Mouse (Mus musculus): Measurements from ENCODE around the gene Zfhx3. TPM values are rescaled to one million over a fixed set of nuclear protein-coding genes. Genes with fewer than 3 reads are reported as not detected.

Zfhx3 gene
- total RNA-seq, 2 experiments from 2014 or later: 0.38 to 0.43 TPM

DNA sequence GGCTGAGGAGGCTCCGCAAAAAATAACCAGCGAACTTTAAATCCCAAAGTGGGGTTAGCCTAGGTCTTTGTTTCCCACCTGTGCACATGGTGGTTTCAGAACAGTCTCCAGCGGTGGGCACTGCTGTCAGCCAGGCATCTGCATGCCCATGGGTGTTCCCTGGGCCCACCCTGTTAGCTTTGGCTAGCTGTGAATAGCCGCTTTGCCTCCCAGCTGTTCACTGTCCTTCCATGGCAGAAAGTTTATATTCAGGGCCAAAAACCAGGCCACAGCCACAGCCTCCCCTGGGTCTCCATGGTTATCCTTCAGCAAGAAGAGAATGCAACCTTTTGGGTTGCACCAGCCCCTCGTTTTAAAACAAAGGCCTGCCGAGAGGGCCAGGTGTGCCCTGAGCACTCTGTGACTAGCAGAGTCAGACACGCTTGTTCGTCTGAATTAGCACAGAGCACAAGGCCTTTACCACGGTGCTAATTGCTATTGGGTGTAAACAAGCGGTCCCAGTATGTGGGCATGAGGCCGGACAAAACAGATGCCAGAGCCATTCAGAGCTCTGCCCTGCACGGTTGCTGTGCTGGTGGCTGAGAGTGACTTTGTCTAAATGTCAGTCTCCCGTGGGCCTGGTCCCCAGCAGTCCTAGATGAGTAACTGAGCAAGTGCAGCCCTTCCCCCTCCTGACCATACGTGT lies 568.3 kb downstream of the Zfhx3 start:
- no peak for ATAC-seq (replicated peaks; ENCODE audit: low FRiP score, poor library complexity, severe bottlenecking)

DNA sequence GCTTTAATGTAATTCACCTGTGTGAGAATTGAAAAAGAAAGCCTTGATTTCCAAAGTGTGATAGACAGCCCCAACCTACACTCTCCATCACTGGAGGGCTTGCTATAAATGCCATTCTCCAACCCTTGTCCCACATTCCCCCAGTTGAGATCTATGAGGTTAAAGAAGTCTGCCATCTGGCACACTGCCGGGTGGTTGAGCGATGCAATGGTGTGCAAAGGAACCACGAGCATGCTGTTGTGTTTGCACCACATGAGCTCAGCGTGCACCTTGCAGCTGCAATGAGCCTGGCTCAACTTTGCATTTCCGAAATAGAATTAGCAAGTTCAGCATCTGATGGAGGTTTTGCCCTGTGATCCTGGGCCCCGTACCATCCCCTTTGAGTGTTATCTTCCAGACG lies 575.7 kb downstream of the Zfhx3 start:
- ATAC-seq (replicated peaks; ENCODE audit: low FRiP score, poor library complexity, severe bottlenecking): no peak

DNA sequence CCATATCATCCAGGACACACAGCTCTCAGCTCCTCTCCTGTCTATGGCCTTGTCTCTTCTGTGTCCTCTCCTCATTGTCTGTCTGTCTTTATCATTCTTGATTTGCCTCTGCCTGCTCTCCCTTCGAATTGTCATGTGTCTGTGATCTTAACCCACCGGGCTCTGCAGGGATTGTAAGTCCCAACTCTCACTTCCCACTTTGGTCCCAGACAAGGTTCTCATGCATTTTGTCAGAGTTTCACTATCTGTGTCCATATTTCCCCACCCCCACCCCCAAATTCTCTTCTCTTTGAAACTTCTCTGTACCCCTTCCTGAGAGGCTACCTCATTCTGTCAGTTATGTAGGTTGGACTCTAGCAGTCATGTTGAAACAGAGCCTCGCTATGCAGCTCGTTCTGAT lies 579.6 kb downstream of the Zfhx3 start:
- no peak for ATAC-seq (replicated peaks; ENCODE audit: low FRiP score, poor library complexity, severe bottlenecking)

- no peak for ATAC-seq (replicated peaks; ENCODE audit: low FRiP score, poor library complexity, severe bottlenecking)
These were observed 587.0 kb downstream of the Zfhx3 start for GRCm38 (mm10) chr8:108529421-108529820.

GRCm38 (mm10) chr8:108535121-108535876 lies 592.9 kb downstream of the Zfhx3 start:
- ATAC-seq (replicated peaks; ENCODE audit: low FRiP score, poor library complexity, severe bottlenecking): no peak

GRCm38 (mm10) chr8:108536186-108536585 lies 593.7 kb downstream of the Zfhx3 start:
- no peak for ATAC-seq (replicated peaks; ENCODE audit: low FRiP score, poor library complexity, severe bottlenecking)

DNA sequence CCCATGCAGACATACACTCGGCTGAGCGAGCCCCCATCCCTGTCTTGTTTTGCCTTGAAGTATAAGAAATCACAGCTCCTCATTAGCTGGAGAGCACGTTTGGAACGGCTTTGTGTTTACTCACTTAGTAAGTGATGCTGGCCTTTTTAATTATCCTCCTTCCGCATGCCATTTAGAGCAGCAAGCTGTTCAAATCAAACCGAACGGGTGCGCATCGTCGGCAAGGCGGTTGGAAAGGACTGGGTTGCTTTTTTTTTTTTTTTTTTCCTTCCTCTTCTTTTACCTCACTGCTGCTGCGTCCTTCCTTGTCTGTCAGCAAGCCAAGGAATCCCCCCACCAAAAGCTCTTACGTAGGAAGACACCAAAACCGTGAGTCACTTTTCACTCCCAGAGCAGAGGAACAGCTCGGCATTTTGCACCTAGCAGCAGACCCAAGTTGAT lies 594.5 kb downstream of the Zfhx3 start:
- no peak for ATAC-seq (replicated peaks; ENCODE audit: low FRiP score, poor library complexity, severe bottlenecking)

GRCm38 (mm10) chr8:108537686-108538551 lies 595.5 kb downstream of the Zfhx3 start:
- no peak for ATAC-seq (replicated peaks; ENCODE audit: low FRiP score, poor library complexity, severe bottlenecking)

DNA sequence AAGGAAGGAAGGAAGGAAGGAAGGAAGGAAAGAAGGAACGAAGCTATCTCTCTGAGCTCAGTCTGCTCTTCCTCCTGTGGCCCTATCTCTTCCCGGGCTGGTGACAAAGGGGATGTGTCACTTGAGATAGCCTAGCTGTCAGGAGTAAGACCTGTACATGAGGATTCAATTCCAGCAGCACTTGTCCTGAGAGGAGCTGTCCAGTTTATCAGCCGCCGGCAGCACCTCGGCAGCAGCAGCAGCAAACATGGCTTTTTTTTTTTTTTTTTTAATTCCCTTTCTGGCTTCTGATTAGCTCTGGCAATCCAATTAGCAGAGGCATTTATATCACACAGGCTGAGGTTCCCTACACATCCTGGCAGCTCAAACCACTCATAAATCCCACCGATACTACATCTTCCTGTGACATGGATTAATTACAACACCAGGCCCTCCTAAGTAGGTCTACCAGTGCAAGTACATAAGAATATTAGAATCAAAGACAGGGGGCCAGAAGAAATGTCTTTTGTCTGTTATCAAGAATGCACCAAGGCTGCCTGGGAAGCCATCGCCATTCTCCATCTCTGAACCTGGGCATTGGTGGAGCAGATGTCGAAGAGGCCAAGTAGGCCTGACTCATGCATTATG lies 596.6 kb downstream of the Zfhx3 start:
- ATAC-seq (replicated peaks; ENCODE audit: low FRiP score, poor library complexity, severe bottlenecking): no peak

GRCm38 (mm10) chr8:108552518-108552917 lies 610.1 kb downstream of the Zfhx3 start:
- ATAC-seq (replicated peaks; ENCODE audit: low FRiP score, poor library complexity, severe bottlenecking): no peak

GRCm38 (mm10) chr8:108553808-108554577 lies 611.5 kb downstream of the Zfhx3 start:
- no peak for ATAC-seq (replicated peaks; ENCODE audit: low FRiP score, poor library complexity, severe bottlenecking)

DNA sequence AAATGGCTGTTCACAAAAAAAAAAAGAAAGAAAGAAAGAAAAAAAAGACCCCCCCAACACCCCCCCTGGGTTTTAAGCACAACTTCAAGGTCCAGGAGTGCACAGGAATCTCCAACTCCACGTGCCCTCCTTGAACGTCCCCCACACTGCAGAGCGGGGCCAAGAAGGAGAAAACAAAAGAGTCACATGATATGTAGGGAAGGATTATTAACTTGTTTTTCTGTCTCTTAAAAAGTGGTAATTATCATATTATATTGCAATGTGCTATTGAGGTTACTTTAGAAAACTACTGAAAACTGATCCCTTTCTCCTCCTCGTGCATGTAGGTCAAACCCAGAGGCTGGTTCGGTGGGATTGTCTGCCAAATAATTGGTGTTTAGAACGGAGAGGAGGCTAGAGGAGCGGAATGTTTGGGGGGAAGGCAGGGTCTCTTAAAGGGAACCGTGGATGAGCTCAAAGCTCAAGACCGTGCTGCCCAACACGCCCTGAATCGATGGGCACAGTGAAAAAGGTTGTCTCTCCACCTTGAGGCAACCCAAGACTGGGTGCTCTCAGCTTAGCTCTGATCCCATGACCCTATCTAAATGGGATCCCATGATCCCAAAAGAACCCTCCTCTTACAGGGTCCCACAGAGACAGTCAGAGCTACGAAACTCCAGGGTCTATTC lies 612.3 kb downstream of the Zfhx3 start:
- no peak for ATAC-seq (replicated peaks; ENCODE audit: low FRiP score, poor library complexity, severe bottlenecking)

- no peak for ATAC-seq (replicated peaks; ENCODE audit: low FRiP score, poor library complexity, severe bottlenecking)
These were observed 621.0 kb downstream of the Zfhx3 start for GRCm38 (mm10) chr8:108563420-108563819.

- ATAC-seq (replicated peaks; ENCODE audit: low FRiP score, poor library complexity, severe bottlenecking): no peak
These were observed 621.6 kb downstream of the Zfhx3 start for GRCm38 (mm10) chr8:108563934-108564564.

DNA sequence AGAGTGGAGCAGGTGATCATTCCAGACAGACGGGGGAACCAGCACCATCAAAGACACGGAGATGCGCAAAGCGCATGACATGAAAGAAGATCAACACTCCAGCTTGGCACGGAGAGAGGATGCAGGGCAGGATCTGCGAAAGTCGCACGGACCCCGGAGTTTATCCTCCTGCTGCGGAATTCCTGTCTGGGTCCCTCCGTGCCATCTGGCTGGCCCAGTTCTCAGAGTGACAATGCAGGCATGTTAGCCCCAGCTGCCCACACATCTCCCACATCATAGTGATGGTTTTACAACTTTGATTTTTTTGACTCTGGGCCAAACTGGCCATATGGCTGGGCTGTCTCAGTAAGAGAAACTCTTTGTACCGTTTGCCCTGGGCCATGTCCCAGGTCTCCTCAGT lies 623.6 kb downstream of the Zfhx3 start:
- no peak for ATAC-seq (replicated peaks; ENCODE audit: low FRiP score, poor library complexity, severe bottlenecking)

GRCm38 (mm10) chr8:108573295-108574017 lies 631.0 kb downstream of the Zfhx3 start:
- ATAC-seq (replicated peaks; ENCODE audit: low FRiP score, poor library complexity, severe bottlenecking): no peak

- no peak for ATAC-seq (replicated peaks; ENCODE audit: low FRiP score, poor library complexity, severe bottlenecking)
These were observed 631.7 kb downstream of the Zfhx3 start for GRCm38 (mm10) chr8:108574101-108574500.

DNA sequence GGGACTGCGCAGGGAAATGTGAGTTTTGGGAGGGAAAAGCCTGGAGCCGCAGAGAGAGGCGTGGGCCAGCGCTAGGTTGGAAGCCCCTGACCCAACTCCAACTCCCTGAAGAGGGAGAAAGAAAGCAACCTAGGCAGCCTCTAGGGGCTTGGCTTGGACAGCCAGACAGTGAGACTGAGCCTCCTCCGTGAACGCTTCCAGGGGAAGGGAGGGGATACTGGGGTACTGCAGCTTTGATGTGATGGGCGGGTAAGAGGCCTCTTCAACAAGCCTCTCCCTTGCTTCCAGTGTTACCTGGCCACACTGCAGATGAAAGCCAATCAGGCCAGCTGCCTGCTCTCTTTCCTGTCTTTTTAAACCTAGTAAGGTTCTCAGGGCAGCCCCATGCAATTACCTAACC lies 635.1 kb downstream of the Zfhx3 start:
- no peak for ATAC-seq (replicated peaks; ENCODE audit: low FRiP score, poor library complexity, severe bottlenecking)
